Mouse (Mus musculus): ENCODE measurements around the gene Ddah2. TPM values are rescaled to one million over a fixed set of nuclear protein-coding genes. Genes with fewer than 3 reads are reported as not detected.
A peak's percentile ranks its signal among the peaks of the same experiment; 100 is the strongest.

The Ddah2 gene
- polyA plus RNA-seq, 1 experiment from 2014 or later: 375 TPM

- DNase-seq: no peak
- H3K4me1 ChIP-seq (ENCODE audit: control insufficient read depth, insufficient read depth, low read length): peaks cover 3% of the 10 kb centered on the region; the same call in 1 of the 2 replicates
- no peak overlapping the region for H3K27ac ChIP-seq (replicated peaks; ENCODE audit: low read depth, low read length)
- H3K9ac ChIP-seq (replicated peaks; ENCODE audit: low read length): no peak overlapping the region
- H3K36me3 ChIP-seq (ENCODE audit: control insufficient read depth, insufficient read depth, low read length): no peaks in the 10 kb centered on the region
- no peak overlapping the region for H3K4me3 ChIP-seq (replicated peaks; ENCODE audit: low read depth, low read length)
- WGBS: 86% methylated on average over 4 of the region's 4 CpGs
- no peak overlapping the region for H3K4me2 ChIP-seq (ENCODE audit: low read length)
- no peaks in the 10 kb centered on the region for H3K27me3 ChIP-seq (ENCODE audit: control insufficient read depth, insufficient read depth, low read length)
- no peak for ATAC-seq (ENCODE audit: low FRiP score, low TSS enrichment)
- no peaks in the 10 kb centered on the region for H3K9me3 ChIP-seq (ENCODE audit: control insufficient read depth, low read length)
Observed at GRCm38 (mm10) chr17:35023756-35024155, 35.1 kb upstream of the Ddah2 start.

GRCm38 (mm10) chr17:35024261-35024660, 34.6 kb upstream of the Ddah2 start:
- DNase-seq: no peak
- 83% methylated on average over 13 of the region's 13 CpGs for WGBS
- H3K9me3 ChIP-seq (ENCODE audit: control insufficient read depth, low read length): no peaks in the 10 kb centered on the region

GRCm38 (mm10) chr17:35024691-35025488, 33.9 kb upstream of the Ddah2 start:
- ATAC-seq (ENCODE audit: low FRiP score, low TSS enrichment) (no peak), DNase-seq (no peak)
- H3K4me1 ChIP-seq (ENCODE audit: control insufficient read depth, insufficient read depth, low read length): peaks cover 8% of the 10 kb centered on the region
- H3K36me3 ChIP-seq (ENCODE audit: control insufficient read depth, insufficient read depth, low read length): no peaks in the 10 kb centered on the region
- no peak overlapping the region for H3K4me2 ChIP-seq (ENCODE audit: low read length)
- 64% methylated on average over 7 of the region's 10 CpGs for WGBS
- H3K27me3 ChIP-seq (ENCODE audit: control insufficient read depth, insufficient read depth, low read length): no peaks in the 10 kb centered on the region
- no peak overlapping the region for H3K9ac ChIP-seq (replicated peaks; ENCODE audit: low read length)
- H3K27ac ChIP-seq (replicated peaks; ENCODE audit: low read depth, low read length): no peak overlapping the region
- no peaks in the 10 kb centered on the region for H3K9me3 ChIP-seq (ENCODE audit: control insufficient read depth, low read length)
- H3K4me3 ChIP-seq (replicated peaks; ENCODE audit: low read depth, low read length): no peak overlapping the region

More at GRCm38 (mm10) chr17:35024261-35024660, 34.6 kb upstream of the Ddah2 start:
- Histone ChIP-seq H3K27me3 (ENCODE audit: control insufficient read depth, insufficient read depth, low read length) (no peaks in the 10 kb centered on the region), H3K4me2 (ENCODE audit: low read length) (no peak overlapping the region), H3K9ac (replicated peaks; ENCODE audit: low read length) (no peak overlapping the region), H3K27ac (replicated peaks; ENCODE audit: low read depth, low read length) (no peak overlapping the region), H3K4me3 (replicated peaks; ENCODE audit: low read depth, low read length) (no peak overlapping the region), H3K4me1 (ENCODE audit: control insufficient read depth, insufficient read depth, low read length) (peaks cover 3% of the 10 kb centered on the region; the same call in 1 of the 2 replicates), H3K36me3 (ENCODE audit: control insufficient read depth, insufficient read depth, low read length) (no peaks in the 10 kb centered on the region)
- no peak for ATAC-seq (ENCODE audit: low FRiP score, low TSS enrichment)

- Histone ChIP-seq H3K4me2 (ENCODE audit: low read length) (no peak overlapping the region), H3K9ac (replicated peaks; ENCODE audit: low read length) (no peak overlapping the region), H3K27me3 (ENCODE audit: control insufficient read depth, insufficient read depth, low read length) (no peaks in the 10 kb centered on the region), H3K9me3 (ENCODE audit: control insufficient read depth, low read length) (no peaks in the 10 kb centered on the region), H3K27ac (replicated peaks; ENCODE audit: low read depth, low read length) (no peak overlapping the region), H3K4me1 (ENCODE audit: control insufficient read depth, insufficient read depth, low read length) (peaks cover 11% of the 10 kb centered on the region), H3K4me3 (replicated peaks; ENCODE audit: low read depth, low read length) (no peak overlapping the region), H3K36me3 (ENCODE audit: control insufficient read depth, insufficient read depth, low read length) (no peaks in the 10 kb centered on the region)
- 87% methylated on average over 5 of the region's 5 CpGs for WGBS
- DNase-seq (no peak), ATAC-seq (ENCODE audit: low FRiP score, low TSS enrichment) (no peak)
Observed at GRCm38 (mm10) chr17:35026206-35026605, 32.6 kb upstream of the Ddah2 start.

- no peaks in the 10 kb centered on the region for H3K36me3 ChIP-seq (ENCODE audit: control insufficient read depth, insufficient read depth, low read length)
- H3K27ac ChIP-seq (replicated peaks; ENCODE audit: low read depth, low read length): peak within 1 kb of the TSS; percentile 63
- ATAC-seq (ENCODE audit: low FRiP score, low TSS enrichment): peak; percentile 65
- no peak within 1 kb of the TSS for H3K9ac ChIP-seq (replicated peaks; ENCODE audit: low read length)
- no peak within 1 kb of the TSS for H3K4me2 ChIP-seq (ENCODE audit: low read length)
- no peak within 1 kb of the TSS for H3K4me3 ChIP-seq (replicated peaks; ENCODE audit: low read depth, low read length)
- H3K4me1 ChIP-seq (ENCODE audit: control insufficient read depth, insufficient read depth, low read length): peaks cover 8% of the 10 kb centered on the region; the same call in 1 of the 2 replicates
- H3K9me3 ChIP-seq (ENCODE audit: control insufficient read depth, low read length): no peaks in the 10 kb centered on the region
- DNase-seq: peak; percentile 61
- WGBS: 24% methylated on average over 13 of the region's 13 CpGs
- no peaks in the 10 kb centered on the region for H3K27me3 ChIP-seq (ENCODE audit: control insufficient read depth, insufficient read depth, low read length)
Observed at GRCm38 (mm10) chr17:35027277-35028068, 31.4 kb upstream of the Ddah2 start, which contains the start of gene Sapcd1. Sapcd1 (minus strand) TSS chr17:35028016.

GRCm38 (mm10) chr17:35028315-35028714, 30.5 kb upstream of the Ddah2 start:
- WGBS: 91% methylated on average over 2 of the region's 2 CpGs
- no peak overlapping the region for H3K4me2 ChIP-seq (ENCODE audit: low read length)
- DNase-seq (no peak), ATAC-seq (ENCODE audit: low FRiP score, low TSS enrichment) (no peak)
- H3K4me1 ChIP-seq (ENCODE audit: control insufficient read depth, insufficient read depth, low read length): peaks cover 8% of the 10 kb centered on the region; the same call in 1 of the 2 replicates
- no peaks in the 10 kb centered on the region for H3K27me3 ChIP-seq (ENCODE audit: control insufficient read depth, insufficient read depth, low read length)
- H3K9ac ChIP-seq (replicated peaks; ENCODE audit: low read length): no peak overlapping the region
- 0 out of 2 replicates have a peak overlapping the region, but pooled peaks have one; percentile 20 for H3K27ac ChIP-seq (replicated peaks; ENCODE audit: low read depth, low read length)
- no peaks in the 10 kb centered on the region for H3K9me3 ChIP-seq (ENCODE audit: control insufficient read depth, low read length)
- no peak overlapping the region for H3K4me3 ChIP-seq (replicated peaks; ENCODE audit: low read depth, low read length)
- no peaks in the 10 kb centered on the region for H3K36me3 ChIP-seq (ENCODE audit: control insufficient read depth, insufficient read depth, low read length)

GRCm38 (mm10) chr17:35029691-35030532, 28.9 kb upstream of the Ddah2 start:
- no peaks in the 10 kb centered on the region for H3K36me3 ChIP-seq (ENCODE audit: control insufficient read depth, insufficient read depth, low read length)
- no peak overlapping the region for H3K4me3 ChIP-seq (replicated peaks; ENCODE audit: low read depth, low read length)
- 0 out of 2 replicates have a peak overlapping the region, but pooled peaks have one; percentile 31 for H3K9ac ChIP-seq (replicated peaks; ENCODE audit: low read length)
- H3K9me3 ChIP-seq (ENCODE audit: control insufficient read depth, low read length): no peaks in the 10 kb centered on the region
- 29% methylated on average over 19 of the region's 19 CpGs for WGBS
- no peak overlapping the region for H3K27ac ChIP-seq (replicated peaks; ENCODE audit: low read depth, low read length)
- peak overlapping the region; percentile 43 for H3K4me2 ChIP-seq (ENCODE audit: low read length)
- ATAC-seq (ENCODE audit: low FRiP score, low TSS enrichment): no peak
- DNase-seq: peak; percentile 75
- H3K4me1 ChIP-seq (ENCODE audit: control insufficient read depth, insufficient read depth, low read length): peaks cover 8% of the 10 kb centered on the region; the same call in 1 of the 2 replicates
- no peaks in the 10 kb centered on the region for H3K27me3 ChIP-seq (ENCODE audit: control insufficient read depth, insufficient read depth, low read length)

- DNase-seq (no peak), ATAC-seq (ENCODE audit: low FRiP score, low TSS enrichment) (no peak)
- H3K4me1 ChIP-seq (ENCODE audit: control insufficient read depth, insufficient read depth, low read length): peaks cover 8% of the 10 kb centered on the region; the same call in 1 of the 2 replicates
- no peak overlapping the region for H3K9ac ChIP-seq (replicated peaks; ENCODE audit: low read length)
- WGBS: 93% methylated on average over 11 of the region's 11 CpGs
- no peaks in the 10 kb centered on the region for H3K27me3 ChIP-seq (ENCODE audit: control insufficient read depth, insufficient read depth, low read length)
- H3K4me3 ChIP-seq (replicated peaks; ENCODE audit: low read depth, low read length): no peak overlapping the region
- no peak overlapping the region for H3K4me2 ChIP-seq (ENCODE audit: low read length)
- H3K27ac ChIP-seq (replicated peaks; ENCODE audit: low read depth, low read length): no peak overlapping the region
- H3K36me3 ChIP-seq (ENCODE audit: control insufficient read depth, insufficient read depth, low read length): no peaks in the 10 kb centered on the region
- H3K9me3 ChIP-seq (ENCODE audit: control insufficient read depth, low read length): no peaks in the 10 kb centered on the region
Observed at GRCm38 (mm10) chr17:35031272-35031671, 27.6 kb upstream of the Ddah2 start.

Data from midbrain, embryonic 14.5 days (tissue).